Mouse (Mus musculus) heart, postnatal 0 days (tissue): Measurements from ENCODE around the gene Tmem50a. TPM values are rescaled to one million over a fixed set of nuclear protein-coding genes. Genes with fewer than 3 reads are reported as not detected.

Experiments
- ATAC-seq: fragments of 200-750 bp; cut with Nextera tagmentation; 2 replicates; pipeline ENCODE4 v1.8.0; 2017; ENCODE audit warnings: low read depth, moderate number of reproducible peaks, moderate library complexity; ENCODE audit not compliant: insufficient read depth
- DNase-seq: peaks from one replicate; pipeline ENCODE4 v3.0.0-alpha.2; 2016; ENCODE audit warnings: low spot score
- H3K27ac ChIP-seq: fragments of 300-500 bp; sonication (generic); 2 replicates; pipeline ENCODE4 v1.5.1; 2014; ENCODE audit warnings: low read depth, mild to moderate bottlenecking
- H3K27me3 ChIP-seq: fragments of 300-500 bp; sonication (generic); 2 replicates; pipeline ENCODE4 v1.6.1; 2014; ENCODE audit warnings: low read length, mixed read lengths; ENCODE audit not compliant: control insufficient read depth, insufficient read depth
- H3K36me3 ChIP-seq: fragments of 300-500 bp; sonication (generic); replicated peaks from 2 replicates; pipeline ENCODE4 v1.6.1; 2014; ENCODE audit warnings: low read length, mixed read lengths; ENCODE audit not compliant: control insufficient read depth, insufficient read depth
- H3K4me1 ChIP-seq: fragments of 300-500 bp; sonication (generic); 2 replicates; pipeline ENCODE4 v1.6.1; 2014; ENCODE audit warnings: antibody characterized with exemption; ENCODE audit not compliant: control insufficient read depth, insufficient read depth
- H3K4me2 ChIP-seq: fragments of 300-500 bp; sonication (generic); 2 replicates; pipeline ENCODE4 v1.6.1; 2014; ENCODE audit warnings: low read depth, mild to moderate bottlenecking, low read length, moderate library complexity
- H3K4me3 ChIP-seq: fragments of 300-500 bp; sonication (generic); 2 replicates; pipeline ENCODE4 v1.5.1; 2014; ENCODE audit warnings: low read depth, low read length
- H3K9ac ChIP-seq: fragments of 300-500 bp; sonication (generic); replicated peaks from 2 replicates; pipeline ENCODE4 v1.6.1; 2014; ENCODE audit warnings: low read depth, low read length, mixed read lengths
- H3K9me3 ChIP-seq: fragments of 300-500 bp; sonication (generic); replicated peaks from 2 replicates; pipeline ENCODE4 v1.6.1; 2016; ENCODE audit warnings: low read length; ENCODE audit not compliant: control insufficient read depth
- CTCF ChIP-seq: IDR thresholded peaks from 2 replicates; pipeline ENCODE4 v1.5.1; 2016; ENCODE audit warnings: antibody characterized with exemption, control low read depth, low read depth
- EP300 ChIP-seq: IDR thresholded peaks from 2 replicates; pipeline ENCODE4 v1.6.1; 2016; ENCODE audit warnings: antibody characterized with exemption, low read depth
- WGBS: fragments of 180-500 bp; shearing (Covaris S2); extraction: QIAGEN DNeasy Blood & Tissue Kit; methylation state at CpG from one replicate; pipeline ENCODE4 v1.1.7; 2014; 5-methylcytosine and 5-hydroxymethylcytosine counted together
- polyA plus RNA-seq: library from polyadenylated mRNA; unstranded; fragments of >200 nt; fragmentation: Nextera tagmentation; extraction: Ambion mirVana; gene quantifications from 2 replicates; pipeline ENCODE4 v1.2.1, GENCODE M21; 2015
- total RNA-seq: library from RNA; depleted of rRNA; stranded (reverse); fragments of >200 nt; gene quantifications from 2 replicates; pipeline ENCODE4 v1.2.3, GENCODE M21; 2014; ENCODE audit warnings: low replicate concordance; rRNA removed

Gene Tmem50a
- 111 and 117 TPM in 2 replicates for total RNA-seq
- polyA plus RNA-seq, result 160 and 171 TPM in 2 replicates

DNA sequence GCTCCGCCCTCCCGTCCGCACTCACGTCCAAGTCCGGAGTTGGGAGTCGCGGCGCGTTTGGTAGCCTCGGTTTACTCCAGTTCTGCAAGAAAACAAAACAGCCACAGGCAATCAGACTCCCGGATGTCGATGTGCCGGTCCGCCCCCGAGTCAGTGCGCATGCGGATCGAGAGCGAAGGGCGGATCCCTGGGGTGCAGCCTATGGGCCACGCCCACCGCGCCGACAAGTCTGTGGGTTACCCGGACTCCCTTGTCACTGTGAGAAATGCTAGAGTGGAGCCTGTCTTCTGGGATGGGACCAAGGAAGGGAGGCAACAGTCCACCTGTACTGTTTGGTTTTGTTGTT is at the start of gene Tmem50a:
TSS of gene Tmem50a (minus strand) at position 161 of the 346 bp plus-strand sequence.
- WGBS, result 0% methylated on average over 25 of the region's 25 CpGs
- DNase-seq (peak; percentile 95), ATAC-seq (peak; percentile 91)

DNA sequence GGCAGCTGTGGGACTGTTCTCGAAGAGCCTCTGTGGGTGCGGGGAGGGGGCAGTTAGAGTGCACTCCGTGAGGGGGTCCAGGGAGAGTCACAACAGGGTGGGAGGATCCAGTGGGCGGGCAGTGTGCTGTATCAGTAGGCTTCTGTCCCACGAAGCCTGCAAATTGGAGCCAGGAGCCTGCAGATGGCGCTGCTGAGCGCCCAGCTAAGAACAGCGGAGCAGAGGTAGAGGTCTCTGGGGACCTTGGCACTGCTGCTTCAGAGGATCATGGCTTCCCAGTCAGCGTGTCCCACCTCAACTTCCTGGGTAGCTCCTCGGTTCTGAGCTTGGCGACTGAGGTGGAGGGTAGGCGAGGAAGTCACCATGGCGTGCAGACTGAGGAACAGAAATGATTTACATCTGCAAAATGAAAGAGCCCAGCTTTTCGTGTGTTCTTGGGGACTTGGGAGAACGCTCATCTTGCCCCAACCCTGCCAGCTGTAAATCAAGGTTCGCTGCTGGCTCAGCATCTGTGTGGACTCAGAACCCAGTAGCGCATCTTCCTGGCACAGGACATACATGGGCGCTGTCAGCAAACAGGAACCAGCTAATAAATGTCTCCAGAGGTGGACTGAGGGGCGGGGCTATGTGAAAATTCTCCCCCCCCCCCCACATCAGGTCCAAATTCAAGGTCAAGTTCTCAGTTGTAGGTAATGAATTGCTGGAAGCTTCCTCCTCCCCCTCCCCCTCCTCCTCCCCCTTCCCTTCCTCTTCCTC is 48.4 kb upstream of the Tmem50a start:
- Histone ChIP-seq H3K4me2 (peak overlapping the region; percentile 30; the same call in 1 of the 2 replicates), H3K27me3 (peaks cover 13% of the 10 kb centered on the region; the same call in 1 of the 2 replicates), H3K9me3 (no peaks in the 10 kb centered on the region), H3K4me3 (no peak overlapping the region), H3K36me3 (no peaks in the 10 kb centered on the region), H3K4me1 (no peaks in the 10 kb centered on the region), H3K9ac (no peak overlapping the region), H3K27ac (no peak overlapping the region)
- TF ChIP-seq EP300, result no peak
- peak; percentile 40 for TF ChIP-seq CTCF
- WGBS, result 28% methylated on average over 19 of the region's 19 CpGs
- DNase-seq (no peak), ATAC-seq (peak; percentile 47; the same call in 1 of the 2 replicates)

More for the DNA sequence above, at the start of gene Tmem50a:
- Histone ChIP-seq H3K9ac (peak within 1 kb of the TSS; percentile 85), H3K4me1 (peaks cover 13% of the 10 kb centered on the region), H3K9me3 (no peaks in the 10 kb centered on the region), H3K4me2 (peak within 1 kb of the TSS; percentile 68), H3K27me3 (no peaks in the 10 kb centered on the region), H3K4me3 (peak within 1 kb of the TSS; percentile 88), H3K27ac (peak within 1 kb of the TSS; percentile 95), H3K36me3 (peaks cover 12% of the 10 kb centered on the region)
- 0 out of 2 replicates have a peak, but pooled peaks have one; percentile 47 for TF ChIP-seq EP300
- no peak for TF ChIP-seq CTCF

DNA sequence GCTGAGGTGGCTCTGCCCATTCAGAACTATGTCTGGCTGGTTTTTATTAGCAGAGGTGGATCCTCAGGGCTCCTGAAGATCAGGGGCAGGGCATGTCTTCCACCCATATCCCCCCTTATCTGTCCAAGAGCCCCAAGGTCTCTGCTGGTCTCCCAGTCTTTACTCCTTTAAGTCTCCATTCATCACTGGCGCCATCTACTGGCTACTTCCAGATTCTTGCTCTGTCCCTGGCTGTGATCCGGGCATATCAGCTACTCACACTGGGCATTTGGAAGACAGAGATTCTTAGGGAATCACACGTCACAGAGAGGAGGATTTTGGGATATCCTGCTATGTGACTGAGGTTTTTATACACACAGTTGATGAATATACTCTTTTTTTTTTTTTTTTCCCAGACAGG is 41.5 kb upstream of the Tmem50a start:
- DNase-seq (peak; percentile 54), ATAC-seq (peak; percentile 57; the same call in 1 of the 2 replicates)
- H3K9me3 ChIP-seq, result no peaks in the 10 kb centered on the region
- H3K9ac ChIP-seq, result no peak overlapping the region
- H3K27me3 ChIP-seq, result peaks cover 22% of the 10 kb centered on the region; the same call in 1 of the 2 replicates
- peak; percentile 62 for TF ChIP-seq CTCF
- no peak for TF ChIP-seq EP300
- H3K4me2 ChIP-seq, result no peak overlapping the region
- H3K27ac ChIP-seq, result no peak overlapping the region
- H3K4me1 ChIP-seq, result no peaks in the 10 kb centered on the region
- no peak overlapping the region for H3K4me3 ChIP-seq
- 12% methylated on average over 3 of the region's 3 CpGs for WGBS
- no peaks in the 10 kb centered on the region for H3K36me3 ChIP-seq

DNA sequence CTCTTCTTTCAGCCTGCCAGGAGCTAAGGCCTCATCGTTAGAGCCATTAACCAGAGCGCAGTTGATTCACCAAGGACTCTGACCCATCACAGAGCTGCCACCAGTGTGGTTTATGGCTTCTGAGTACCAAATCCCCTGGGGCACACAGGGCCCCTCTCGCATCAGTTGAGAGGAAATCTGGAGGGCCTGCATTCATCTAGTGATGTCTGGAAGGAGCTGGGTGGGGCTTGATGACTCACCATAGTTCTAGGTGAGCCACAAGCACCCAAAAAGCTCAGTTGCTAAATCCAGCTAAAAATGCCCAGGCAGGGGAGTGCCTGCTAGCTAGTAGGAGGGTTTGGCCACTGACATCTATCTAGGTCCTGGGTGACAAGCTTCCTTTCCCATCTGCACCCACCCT is 41.0 kb upstream of the Tmem50a start:
- DNase-seq (no peak), ATAC-seq (no peak)
- H3K36me3 ChIP-seq, result no peaks in the 10 kb centered on the region
- no peak overlapping the region for H3K4me3 ChIP-seq
- TF ChIP-seq CTCF (no peak), EP300 (no peak)
- WGBS, result 76% methylated on average over 3 of the region's 3 CpGs
- no peak overlapping the region for H3K4me2 ChIP-seq
- no peak overlapping the region for H3K9ac ChIP-seq
- peaks cover 22% of the 10 kb centered on the region; the same call in 1 of the 2 replicates for H3K27me3 ChIP-seq
- H3K4me1 ChIP-seq, result no peaks in the 10 kb centered on the region
- no peak overlapping the region for H3K27ac ChIP-seq
- H3K9me3 ChIP-seq, result no peaks in the 10 kb centered on the region

DNA sequence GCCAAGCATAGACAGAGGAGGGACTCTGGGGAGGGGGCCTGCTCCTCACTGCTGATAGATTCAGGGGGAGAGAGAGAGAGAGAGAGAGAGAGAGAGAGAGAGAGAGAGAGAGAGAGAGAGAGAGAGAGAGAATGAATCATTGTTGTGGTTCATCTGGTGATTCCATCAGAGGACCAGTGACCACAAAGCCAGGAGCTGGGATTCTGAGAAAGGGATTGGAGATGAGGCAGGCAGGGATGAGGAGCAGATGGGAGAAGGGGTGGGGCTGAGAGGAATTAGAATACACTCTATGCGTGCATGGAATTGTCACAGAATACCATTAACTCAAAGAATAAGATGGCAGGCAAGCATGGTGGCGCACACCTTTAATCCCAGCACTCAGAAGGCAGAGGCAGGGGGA is 40.4 kb upstream of the Tmem50a start:
- TF ChIP-seq EP300 (no peak), CTCF (no peak)
- 84% methylated on average over 2 of the region's 2 CpGs for WGBS
- Histone ChIP-seq H3K4me1 (no peaks in the 10 kb centered on the region), H3K9ac (no peak overlapping the region), H3K27ac (no peak overlapping the region), H3K4me3 (no peak overlapping the region), H3K4me2 (no peak overlapping the region), H3K9me3 (no peaks in the 10 kb centered on the region), H3K36me3 (no peaks in the 10 kb centered on the region), H3K27me3 (peaks cover 22% of the 10 kb centered on the region; the same call in 1 of the 2 replicates)
- DNase-seq (no peak), ATAC-seq (no peak)
